In the genomic region with DNA sequence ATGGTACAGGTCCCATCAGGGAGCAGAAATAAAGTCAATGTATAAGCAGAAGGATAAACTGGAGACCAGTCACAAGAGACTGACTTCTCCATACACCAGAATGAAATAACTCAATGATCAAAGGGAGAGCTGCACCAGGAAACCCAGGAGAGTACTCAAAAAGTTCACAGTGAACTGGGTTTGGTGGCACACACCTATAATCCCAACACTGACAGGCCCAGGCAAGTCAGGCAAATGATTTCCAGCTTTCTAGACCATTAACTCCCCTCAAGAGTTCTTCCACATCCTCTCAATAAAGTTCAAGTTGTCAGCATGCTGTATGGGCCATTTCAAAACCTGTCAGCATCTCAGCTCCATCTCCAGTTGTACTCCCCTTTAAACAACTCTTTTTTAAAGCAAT, we compare ENCODE assay signal across 17 mouse cellular contexts.
"Had no signal": no experiment of that assay in that cellular context is flagged by ENCODE, and none has a peak within 500 bp of the region (broad histone marks: within the 10 kb centered on the region; RNA-seq: fewer than 3 reads in every experiment).

No protein-coding gene starts in this region.

- H3K9me3 ChIP-seq: lung, embryonic 15.5 days; megakaryocyte, embryonic 14.5 days; midbrain, embryonic 13.5 days; midbrain, embryonic 15.5 days; neural tube, embryonic 12.5 days; stomach, embryonic 15.5 days had no signal

- H3K9ac ChIP-seq: lung, embryonic 15.5 days; midbrain, embryonic 13.5 days; midbrain, embryonic 15.5 days; neural tube, embryonic 12.5 days; stomach, embryonic 15.5 days had no signal

- H3K27me3 ChIP-seq: lung, embryonic 15.5 days; megakaryocyte, embryonic 14.5 days; midbrain, embryonic 13.5 days; midbrain, embryonic 15.5 days; neural tube, embryonic 12.5 days; stomach, embryonic 15.5 days had no signal

- H3K4me3 ChIP-seq: lung, embryonic 15.5 days; megakaryocyte, embryonic 14.5 days; midbrain, embryonic 13.5 days; midbrain, embryonic 15.5 days; neural tube, embryonic 12.5 days; stomach, embryonic 15.5 days had no signal

- H3K4me2 ChIP-seq: lung, embryonic 15.5 days; midbrain, embryonic 11.5 days; midbrain, embryonic 13.5 days; midbrain, embryonic 15.5 days; neural tube, embryonic 12.5 days; stomach, embryonic 15.5 days had no signal

- H3K27ac ChIP-seq: lung, embryonic 15.5 days; macrophage; midbrain, embryonic 13.5 days; midbrain, embryonic 15.5 days; neural tube, embryonic 12.5 days; stomach, embryonic 15.5 days; stomach, postnatal 0 days had no signal

- DNase-seq: lung, adult 2 months; lung, postnatal 14 days; lung, postnatal 36 days; right cerebral cortex, postnatal 14 days; thymus, adult 2 months; thymus, postnatal 25 days; thymus, postnatal 4 days had no signal

- H3K4me1 ChIP-seq: lung, embryonic 15.5 days; midbrain, embryonic 13.5 days; midbrain, embryonic 15.5 days; neural tube, embryonic 12.5 days; stomach, embryonic 15.5 days had no signal

- ATAC-seq: lung, postnatal 0 days; midbrain, embryonic 13.5 days; midbrain, embryonic 15.5 days had no signal
